Mouse (Mus musculus) embryo, embryonic 11.5 days (tissue): ENCODE results near the gene Ubxn2a.
"Not testable (repeated sequence)": the region's sequence is repeated elsewhere in the genome, so short reads cannot be mapped to it uniquely, and the experiment has no call there.

Experiments used
- DNase-seq: peaks from one replicate; pipeline ENCODE4 v3.0.0-alpha.2; 2012; ENCODE audit warnings: low read depth, low spot score

Ubxn2a gene

GRCm38 (mm10) chr12:4906951-4907906 lies at the start of gene Ubxn2a:
Gene Ubxn2a, minus strand, starts transcription at chr12:4907705.
- peak; percentile 88 for DNase-seq

- DNase-seq, result no peak
Observed at GRCm38 (mm10) chr12:4953156-4953555, 45.7 kb upstream of the Ubxn2a start.

- DNase-seq, result no peak
Observed at GRCm38 (mm10) chr12:4952272-4952671, 44.8 kb upstream of the Ubxn2a start.

GRCm38 (mm10) chr12:4930820-4931548 lies 23.5 kb upstream of the Ubxn2a start:
- DNase-seq, result no peak

GRCm38 (mm10) chr12:4928197-4928596 lies 20.7 kb upstream of the Ubxn2a start:
- no peak for DNase-seq

- peak; percentile 38 for DNase-seq
Observed at GRCm38 (mm10) chr12:4917805-4918591, 10.5 kb upstream of the Ubxn2a start.

GRCm38 (mm10) chr12:4916994-4917804 lies 9.7 kb upstream of the Ubxn2a start, which contains the start of gene Atad2b:
Gene Atad2b, plus strand, starts transcription at chr12:4917353.
- DNase-seq, result peak; percentile 96

- no peak for DNase-seq
Observed at GRCm38 (mm10) chr12:4914944-4915343, 7.4 kb upstream of the Ubxn2a start.

- DNase-seq, result no peak
Observed at GRCm38 (mm10) chr12:4914441-4914840, 6.9 kb upstream of the Ubxn2a start.

- no peak for DNase-seq
Observed at GRCm38 (mm10) chr12:4911716-4912115, 4.2 kb upstream of the Ubxn2a start.

- not testable (repeated sequence) for DNase-seq
Observed at GRCm38 (mm10) chr12:4910496-4910895, 3.0 kb upstream of the Ubxn2a start.

GRCm38 (mm10) chr12:4908391-4908790 lies 886 bp upstream of the Ubxn2a start:
- no peak for DNase-seq

- DNase-seq, result no peak
Observed at GRCm38 (mm10) chr12:4906476-4906875, 1.0 kb downstream of the Ubxn2a start.

GRCm38 (mm10) chr12:4905946-4906345 lies 1.6 kb downstream of the Ubxn2a start:
- DNase-seq, result no peak

- no peak for DNase-seq
Observed at GRCm38 (mm10) chr12:4898024-4898423, 9.5 kb downstream of the Ubxn2a start.

GRCm38 (mm10) chr12:4889891-4890290 lies 17.6 kb downstream of the Ubxn2a start:
- DNase-seq, result no peak

- no peak for DNase-seq
Observed at GRCm38 (mm10) chr12:4889251-4889650, 18.3 kb downstream of the Ubxn2a start.

- no peak for DNase-seq
Observed at GRCm38 (mm10) chr12:4888739-4889138, 18.8 kb downstream of the Ubxn2a start.

- not testable (repeated sequence) for DNase-seq
Observed at GRCm38 (mm10) chr12:4886581-4886980, 20.9 kb downstream of the Ubxn2a start.

- no peak for DNase-seq
Observed at GRCm38 (mm10) chr12:4885062-4885461, 22.4 kb downstream of the Ubxn2a start.

GRCm38 (mm10) chr12:4882086-4882485 lies 25.4 kb downstream of the Ubxn2a start:
- no peak for DNase-seq
